Mouse (Mus musculus): ENCODE results near the gene Kif14.

DNA sequence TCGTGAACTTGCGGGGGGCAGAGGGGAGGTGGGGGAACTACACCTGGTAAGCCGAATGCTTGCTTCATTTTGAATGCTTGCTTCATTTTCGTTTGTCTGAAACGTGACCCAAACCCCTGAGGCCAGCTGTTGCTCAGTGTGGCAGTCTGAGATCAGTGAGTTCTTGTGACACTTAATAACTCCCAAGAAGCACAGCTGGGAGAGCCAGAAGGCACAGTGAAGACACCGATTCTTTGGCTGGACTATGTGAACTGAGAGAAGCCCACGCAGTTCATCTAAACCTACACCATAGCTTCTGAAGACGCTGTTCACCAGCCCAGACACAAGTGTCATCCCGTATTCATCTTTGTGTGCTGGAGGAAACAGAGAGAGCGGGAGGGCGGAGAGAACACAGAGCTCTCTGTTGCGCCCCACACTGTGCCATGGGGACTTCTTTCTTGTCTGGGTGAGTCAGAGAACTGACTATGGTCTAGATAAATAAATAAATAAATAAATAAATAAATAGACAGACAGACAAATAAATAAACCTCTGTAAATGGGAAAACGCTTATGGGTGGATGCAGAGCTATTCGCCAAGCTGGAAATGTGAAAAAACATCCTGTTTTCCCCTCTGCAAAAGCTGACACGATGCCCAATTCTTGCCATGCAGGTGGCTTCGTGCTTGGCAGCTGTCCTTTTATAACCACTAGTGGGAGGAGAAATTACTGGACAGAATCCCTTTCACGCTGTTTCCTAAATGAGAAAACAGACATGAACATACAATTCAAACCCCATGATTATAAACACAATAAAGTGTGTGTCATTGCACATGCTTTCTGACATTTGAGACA is 10.2 kb upstream of the Kif14 start:
- no peak for TF ChIP-seq NRF1 (IDR thresholded peaks at IDR 0.05; ENCODE audit: low read depth, low read length)
- no peak for TF ChIP-seq EP300 (IDR thresholded peaks at IDR 0.05; ENCODE audit: low read length)
- no peak for TF ChIP-seq MEF2A (IDR thresholded peaks at IDR 0.05; ENCODE audit: borderline replicate concordance, low read depth, low read length)
- TF ChIP-seq ZC3H11A (IDR thresholded peaks at IDR 0.05; ENCODE audit: low read depth, low read length), result no peak
- no peak for TF ChIP-seq MAFK (IDR thresholded peaks at IDR 0.05; ENCODE audit: insufficient replicate concordance, low read length)
- TF ChIP-seq SMC3 (IDR thresholded peaks at IDR 0.05; ENCODE audit: low read depth, low read length), result no peak
- no peak for TF ChIP-seq USF1 (IDR thresholded peaks at IDR 0.05; ENCODE audit: low read depth, low read length)
- TF ChIP-seq NELFE (IDR thresholded peaks at IDR 0.05; ENCODE audit: low read depth, low read length), result no peak
